Mouse (Mus musculus) spleen, embryonic (tissue): ENCODE results near the gene Rasgef1b.

ENCODE experiments used
- CTCF ChIA-PET: fragments of 350-600 bp; sonication (Branson Sonifier 250); formaldehyde crosslinking; loops from one replicate; lab custom pipeline; 2022; lab: Charles Lee

The Rasgef1b gene

GRCm38 (mm10) chr5:99334017-99334416 is 394.8 kb downstream of the Rasgef1b start:
- CTCF ChIA-PET: no interaction called here

DNA sequence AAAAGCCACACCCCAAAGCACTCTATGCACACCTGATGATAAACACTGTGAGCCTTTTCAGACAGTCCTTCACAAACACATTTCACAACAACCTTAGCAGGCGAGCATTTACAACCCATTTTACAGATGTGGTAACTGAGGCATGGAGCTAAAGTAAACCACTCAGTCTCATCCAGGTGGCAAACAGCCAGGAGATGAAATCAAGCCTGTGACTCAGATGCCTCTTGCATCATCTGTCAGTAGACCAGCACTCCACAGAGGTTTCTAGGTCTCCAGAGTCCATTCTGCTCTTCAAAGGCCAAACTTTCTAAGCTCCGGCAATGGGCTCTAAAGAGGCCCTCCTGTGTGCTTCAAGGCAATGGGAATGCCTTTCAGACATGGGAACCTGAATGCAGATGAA is 396.8 kb downstream of the Rasgef1b start:
- CTCF ChIA-PET: no interaction called here

DNA sequence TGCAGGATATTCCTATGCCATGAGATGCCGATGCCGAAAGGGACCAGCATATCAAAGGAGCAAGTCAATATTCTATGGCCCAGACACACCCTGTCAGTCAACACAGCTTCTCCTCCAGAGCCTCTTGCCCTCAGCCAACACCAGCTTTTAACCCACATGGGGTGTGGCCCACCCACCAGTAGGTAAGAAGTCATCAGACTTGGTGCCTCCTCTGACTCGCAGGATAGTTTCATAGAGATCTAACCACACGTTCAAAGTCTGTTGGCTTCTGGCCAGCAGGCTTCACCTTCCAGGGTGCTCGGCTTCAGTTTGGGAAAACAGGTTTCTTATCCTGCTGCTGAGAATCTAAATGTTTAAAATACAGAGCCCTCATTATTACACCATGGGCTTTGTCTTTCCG is 399.8 kb downstream of the Rasgef1b start:
- CTCF ChIA-PET: interaction anchor here (0.6 to 0.7 kb wide), 3 partner anchors 47 to 166 kb away, joined by 3 to 5 read pairs (median 3); no protein-coding TSS in a partner anchor

DNA sequence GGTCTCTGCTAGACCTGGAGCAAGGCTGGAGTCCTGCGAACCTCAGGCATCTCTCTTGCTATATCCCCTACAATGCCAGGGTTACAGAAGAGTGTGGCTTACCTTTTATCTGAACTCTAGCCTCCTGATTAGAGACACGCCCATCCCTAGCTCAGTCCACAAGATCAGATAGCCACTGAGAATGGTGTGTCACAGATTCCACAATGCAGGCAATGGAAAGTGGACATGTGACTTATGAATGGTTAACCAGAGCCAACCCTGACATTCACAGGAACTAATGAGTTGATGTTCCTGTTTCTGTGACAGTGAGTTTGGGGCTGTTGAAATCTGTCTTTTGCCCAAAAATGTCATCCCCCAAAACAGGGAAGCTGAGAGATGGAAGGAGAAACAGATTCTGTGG is 401.8 kb downstream of the Rasgef1b start:
- CTCF ChIA-PET: no interaction called here

DNA sequence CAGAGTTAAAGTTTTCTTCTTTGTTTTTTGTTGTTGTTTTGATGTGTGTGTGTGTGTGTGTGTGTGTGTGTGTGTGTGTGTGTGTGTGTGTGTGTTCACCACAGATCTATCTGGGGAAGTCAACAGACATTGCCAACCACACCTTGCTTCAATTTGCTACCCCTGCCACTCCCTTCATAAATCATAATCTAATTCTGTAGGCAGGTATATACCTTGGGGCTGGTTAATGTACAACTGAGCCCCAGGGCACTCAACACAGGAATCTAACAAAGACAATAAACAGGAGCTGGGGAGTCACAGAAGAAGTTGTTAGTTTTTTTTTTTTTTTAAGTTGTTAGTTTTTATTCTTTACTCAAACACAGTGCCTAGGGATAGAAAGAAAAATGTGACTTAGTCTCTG is 403.6 kb downstream of the Rasgef1b start:
- CTCF ChIA-PET: no interaction called here

- CTCF ChIA-PET: no interaction called here
Measured at GRCm38 (mm10) chr5:99320783-99321182, 408.1 kb downstream of the Rasgef1b start.

- CTCF ChIA-PET: no interaction called here
Measured at GRCm38 (mm10) chr5:99297939-99298338, 430.9 kb downstream of the Rasgef1b start.

- CTCF ChIA-PET: interaction anchor here (1.0 kb wide), 1 partner anchor 24 kb away, joined by 6 read pairs; no protein-coding TSS in a partner anchor
Measured at GRCm38 (mm10) chr5:99296348-99296747, 432.5 kb downstream of the Rasgef1b start.

DNA sequence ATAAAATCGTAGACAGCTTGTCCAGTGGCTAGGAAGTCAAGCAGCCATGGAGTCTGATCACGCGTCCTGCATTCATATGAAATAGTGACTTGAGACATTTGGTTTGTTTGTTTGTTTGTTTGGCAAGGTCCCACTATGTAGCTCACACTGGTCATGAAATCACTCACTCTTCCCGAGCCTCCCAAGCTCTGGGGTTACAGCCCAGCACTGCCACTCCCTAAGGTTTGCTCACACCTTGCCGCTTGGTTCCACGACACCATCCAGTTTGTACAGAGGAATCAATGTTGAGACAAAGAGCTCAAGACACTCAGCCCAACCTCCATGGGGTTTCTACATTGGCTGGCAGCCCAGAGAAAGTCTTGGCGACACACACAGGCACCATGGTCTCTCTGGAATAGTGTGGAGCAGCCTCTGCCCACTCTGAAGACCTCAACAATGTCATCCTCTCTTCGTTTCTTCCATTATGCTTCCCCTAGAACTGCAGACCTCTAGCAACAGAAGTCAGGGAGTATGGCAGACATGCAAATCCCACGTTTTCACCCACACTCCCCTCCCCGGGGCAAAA is 436.5 kb downstream of the Rasgef1b start:
- CTCF ChIA-PET: no interaction called here

GRCm38 (mm10) chr5:99291084-99291830 is 437.6 kb downstream of the Rasgef1b start:
- CTCF ChIA-PET: no interaction called here

DNA sequence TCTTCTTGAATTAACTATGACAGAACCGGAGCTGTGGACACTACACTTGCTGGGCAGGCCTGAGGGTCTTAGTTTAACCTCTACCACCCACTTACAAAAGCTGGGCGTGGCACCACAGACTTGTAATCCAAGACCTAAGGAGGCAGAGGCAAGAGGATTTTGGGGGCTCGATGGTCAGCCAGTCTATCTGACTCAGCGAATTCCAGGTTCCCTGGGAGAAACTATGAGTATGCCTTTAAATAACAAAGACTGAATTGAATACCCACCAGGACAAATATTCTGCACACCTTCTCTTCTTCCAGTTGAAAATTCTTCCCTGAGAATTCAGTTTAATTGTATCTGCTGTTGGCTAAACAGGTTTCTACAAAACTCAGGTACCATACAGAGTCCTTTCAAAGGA is 440.6 kb downstream of the Rasgef1b start:
- CTCF ChIA-PET: no interaction called here

DNA sequence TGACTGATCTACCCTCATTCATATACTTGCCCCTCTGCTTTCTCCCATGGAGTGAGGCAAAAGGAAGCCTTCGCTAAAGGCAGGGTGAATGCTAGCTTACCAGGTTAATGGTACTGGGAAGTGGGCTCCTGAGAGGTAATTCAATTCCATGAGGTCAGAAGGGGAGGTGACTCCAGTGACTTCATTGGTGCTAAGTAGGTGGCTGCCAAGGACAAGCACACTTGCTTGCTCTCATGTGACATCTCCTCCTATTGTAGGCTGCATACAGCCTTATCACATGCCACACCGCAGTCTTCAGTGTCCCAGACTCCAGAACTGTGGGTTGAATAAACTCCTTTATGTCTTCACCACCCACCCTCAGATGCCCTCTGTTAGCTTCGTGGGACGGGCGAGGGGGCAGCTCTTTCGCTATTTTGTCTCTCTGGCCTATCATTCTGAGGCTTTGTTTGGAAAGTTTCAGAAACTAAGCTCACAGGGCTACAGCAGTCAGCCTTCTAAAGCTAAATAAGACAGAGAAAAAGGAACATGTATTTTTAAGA is 441.1 kb downstream of the Rasgef1b start:
- CTCF ChIA-PET: no interaction called here

DNA sequence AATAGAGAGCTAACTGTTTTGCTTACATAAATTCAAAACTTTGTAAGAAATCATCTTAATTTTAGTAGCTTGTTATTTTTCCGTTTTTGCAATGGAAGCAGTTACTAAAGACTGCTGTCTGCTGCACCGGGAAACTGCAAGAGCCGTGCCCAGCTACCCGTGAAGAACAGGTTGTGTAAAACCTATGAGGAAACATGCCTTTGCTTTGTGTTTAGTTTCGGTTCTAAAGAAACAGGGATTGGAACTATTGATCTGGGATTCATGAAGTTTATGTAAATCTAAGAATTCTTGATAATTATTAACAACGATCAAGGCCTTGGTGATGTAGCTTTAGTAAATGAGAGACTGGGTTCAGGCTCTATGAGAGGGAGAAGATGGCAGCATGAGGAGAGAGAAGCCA is 442.3 kb downstream of the Rasgef1b start:
- CTCF ChIA-PET: interaction anchor here (0.6 kb wide), 1 partner anchor 1230 kb away, joined by 3 read pairs; no protein-coding TSS in a partner anchor

DNA sequence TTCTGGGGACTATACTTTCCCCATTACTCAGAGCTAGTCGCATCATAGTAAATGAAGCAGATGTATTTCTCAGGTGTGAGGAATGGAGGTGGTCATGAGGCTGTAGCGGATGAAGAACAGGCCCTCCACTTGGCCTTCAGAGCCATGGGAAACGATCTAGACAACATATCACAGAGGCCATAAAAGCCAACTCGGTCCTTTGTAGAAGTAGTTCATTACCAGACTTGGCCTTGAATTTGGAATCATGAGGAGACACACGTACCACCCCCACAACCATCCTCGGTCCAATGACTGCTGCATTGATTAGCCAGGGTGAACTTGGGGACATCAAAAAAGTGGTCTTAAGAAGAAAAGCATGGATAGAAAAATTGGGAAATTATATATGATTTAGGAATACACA is 442.8 kb downstream of the Rasgef1b start:
- CTCF ChIA-PET: no interaction called here

- CTCF ChIA-PET: interaction anchor here (1.3 kb wide), 1 partner anchor 11 kb away, joined by 4 read pairs; no protein-coding TSS in a partner anchor
Measured at GRCm38 (mm10) chr5:99284369-99284768, 444.5 kb downstream of the Rasgef1b start.

- CTCF ChIA-PET: interaction anchor here (1.3 kb wide), 1 partner anchor 10 kb away, joined by 4 read pairs; no protein-coding TSS in a partner anchor
Measured at GRCm38 (mm10) chr5:99283636-99284035, 445.2 kb downstream of the Rasgef1b start.

GRCm38 (mm10) chr5:99280536-99280935 is 448.3 kb downstream of the Rasgef1b start:
- CTCF ChIA-PET: no interaction called here

GRCm38 (mm10) chr5:99279016-99279757 is 449.7 kb downstream of the Rasgef1b start:
- CTCF ChIA-PET: interaction anchor here (1.0 kb wide), 1 partner anchor 19 kb away, joined by 3 read pairs; no protein-coding TSS in a partner anchor

DNA sequence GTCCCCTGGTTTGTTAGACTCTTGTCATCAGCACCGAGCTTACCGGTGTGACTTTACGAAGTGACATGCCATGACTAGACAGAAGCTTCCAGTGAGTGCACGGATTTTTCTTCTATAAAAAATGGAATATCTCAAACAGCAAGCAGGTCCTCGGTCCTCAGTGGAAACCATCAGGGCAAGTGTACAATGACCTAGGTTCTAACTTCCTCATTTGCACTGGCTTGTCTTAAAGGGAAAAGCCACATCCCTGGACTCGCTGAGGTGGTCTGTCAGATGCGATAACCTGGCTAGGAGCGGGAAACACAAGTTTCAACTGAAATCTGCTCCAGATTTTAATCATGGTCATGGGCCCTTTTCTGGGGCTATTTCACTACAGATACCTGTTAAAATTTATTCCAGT is 450.5 kb downstream of the Rasgef1b start:
- CTCF ChIA-PET: interaction anchor here (1.0 kb wide), 1 partner anchor 18 kb away, joined by 3 read pairs; no protein-coding TSS in a partner anchor

DNA sequence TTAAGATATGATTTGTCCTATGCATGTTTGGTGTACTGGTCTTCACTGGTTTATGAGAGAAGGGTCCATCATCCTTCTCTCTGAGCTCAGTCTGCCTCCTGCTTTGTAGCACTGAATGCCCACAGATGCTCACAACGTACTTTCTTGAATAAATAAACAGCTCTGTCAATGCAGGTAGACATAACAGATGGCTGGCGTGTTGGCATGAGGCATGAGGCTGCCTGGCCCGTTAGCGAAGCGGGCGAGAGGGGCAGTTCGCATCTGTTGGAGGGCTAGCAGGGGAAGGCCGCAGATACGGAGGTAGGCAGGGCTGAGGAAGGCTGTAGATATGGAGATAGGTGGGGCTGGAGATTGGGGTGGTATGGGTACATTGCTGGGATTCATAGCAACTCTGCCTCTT is 451.3 kb downstream of the Rasgef1b start:
- CTCF ChIA-PET: interaction anchor here (0.7 kb wide), 1 partner anchor 16 kb away, joined by 4 read pairs; no protein-coding TSS in a partner anchor

- CTCF ChIA-PET: interaction anchor here (0.7 to 1.0 kb wide), 2 partner anchors 9 to 20 kb away, joined by 4 to 5 read pairs; no protein-coding TSS in a partner anchor
Measured at GRCm38 (mm10) chr5:99274119-99274563, 454.7 kb downstream of the Rasgef1b start.
